Mouse (Mus musculus): ENCODE data around the gene Dnajc8. TPM values are rescaled to one million over a fixed set of nuclear protein-coding genes. Genes with fewer than 3 reads are reported as not detected.

The Dnajc8 gene
- total and polyA plus RNA-seq, 3 experiments, result 110 to 246 TPM; not detected in 1

DNA sequence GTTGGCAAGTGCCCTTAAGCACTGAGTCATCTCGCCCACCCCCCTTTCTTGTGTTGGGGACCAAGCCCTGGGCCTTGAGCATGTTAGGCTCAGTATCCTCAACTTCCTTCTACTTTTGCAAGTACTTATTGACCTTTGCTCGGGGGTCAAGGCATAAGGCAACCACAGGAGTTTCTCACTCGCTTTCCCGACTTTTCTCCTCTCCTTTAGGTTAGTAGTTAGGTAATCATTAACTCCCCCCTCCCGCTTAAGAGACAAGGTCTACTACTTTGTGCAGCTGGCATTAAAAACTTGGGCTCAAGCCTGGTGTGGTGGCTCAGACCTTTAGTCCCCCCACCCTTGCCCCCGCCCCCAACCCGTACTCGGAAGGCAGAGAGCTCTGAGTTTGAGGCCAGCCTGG, 17.3 kb upstream of the Dnajc8 start:
- Histone ChIP-seq H3K27me3 (ENCODE audit: control insufficient read depth in 1 of 2, insufficient read depth in 2 of 2, low read length in 2 of 2) (no peaks in the 10 kb centered on the region), H3K27ac (ENCODE audit: control insufficient read depth, low read depth, low read length) (no peak overlapping the region), H3K4me1 (ENCODE audit: control insufficient read depth in 1 of 2, insufficient read depth in 2 of 2, low read length in 2 of 2) (peaks cover 4 to 7% of the 10 kb centered on the region in 2 experiments; a peak in 2 of 4 replicates), H3K36me3 (ENCODE audit: control insufficient read depth in 1 of 2, insufficient read depth in 2 of 2, low read length in 2 of 2) (peaks cover 0 to 8% of the 10 kb centered on the region in 2 experiments; a peak in 2 of 4 replicates), H3K79me2 (ENCODE audit: control insufficient read depth, insufficient read depth, low read length, poor library complexity) (peaks cover 6% of the 10 kb centered on the region; the same call in 1 of the 2 replicates), H3K4me3 (ENCODE audit: control insufficient read depth in 1 of 2, insufficient read depth in 1 of 2, low read depth in 2 of 2, low read length in 2 of 2) (no peak overlapping the region), H3K9ac (ENCODE audit: control insufficient read depth, low read depth, low read length, poor library complexity, severe bottlenecking) (no peak overlapping the region), H3K9me3 (replicated peaks; ENCODE audit: insufficient read depth, low read length) (no peaks in the 10 kb centered on the region)
- DNase-seq (ENCODE audit: low read depth, low spot score), result no peak
- TF ChIP-seq UBTF (IDR thresholded peaks at IDR 0.05; ENCODE audit: borderline replicate concordance, insufficient read depth, low read depth, low read length), result no peak
- TF ChIP-seq KAT2A (conservative IDR thresholded peaks at IDR 0.05; ENCODE audit: low read depth, low read length), result no peak
- no peak for TF ChIP-seq GATA1 (IDR thresholded peaks at IDR 0.05; ENCODE audit: low read depth, low read length)
- TF ChIP-seq CTCF (IDR thresholded peaks at IDR 0.05 in 2 of 3, conservative IDR thresholded peaks at IDR 0.05 in 1 of 3; ENCODE audit: control insufficient read depth in 1 of 3, insufficient read depth in 1 of 3, low read depth in 2 of 3, low read length in 3 of 3, poor library complexity in 1 of 3, severe bottlenecking in 1 of 3), result no peak
- no peak for TF ChIP-seq NELFE (IDR thresholded peaks at IDR 0.05; ENCODE audit: low read depth, low read length)
- no peak for TF ChIP-seq SIN3A (IDR thresholded peaks at IDR 0.05; ENCODE audit: low read length)
- TF ChIP-seq MEF2A (IDR thresholded peaks at IDR 0.05; ENCODE audit: extremely low read depth, insufficient replicate concordance, low read depth, low read length, poor library complexity, severe bottlenecking), result no peak
- no peak for TF ChIP-seq ZKSCAN1 (IDR thresholded peaks at IDR 0.05; ENCODE audit: low read depth, low read length)

DNA sequence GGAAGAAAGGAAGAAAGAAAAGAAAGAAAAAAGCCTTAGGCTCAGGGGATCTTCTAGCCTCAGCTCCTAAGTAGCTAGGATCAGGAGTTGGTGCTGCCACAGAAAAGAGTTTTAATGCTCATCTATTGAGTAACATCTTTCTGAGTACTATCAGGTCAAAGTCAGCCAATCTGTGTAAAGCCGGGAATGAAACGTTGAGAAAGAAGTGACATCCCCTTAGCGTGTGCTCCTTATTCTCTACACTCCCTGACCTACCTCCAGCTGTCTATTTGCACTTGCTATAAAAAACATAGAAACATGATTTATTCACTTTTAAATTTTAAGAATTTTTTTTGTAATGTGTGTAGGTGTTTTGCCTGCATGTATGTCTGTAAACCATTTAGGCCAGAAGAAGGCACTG, 16.2 kb upstream of the Dnajc8 start:
- Histone ChIP-seq H3K4me3 (ENCODE audit: control insufficient read depth in 1 of 2, insufficient read depth in 1 of 2, low read depth in 2 of 2, low read length in 2 of 2) (no peak overlapping the region), H3K79me2 (ENCODE audit: control insufficient read depth, insufficient read depth, low read length, poor library complexity) (peaks cover 6% of the 10 kb centered on the region; the same call in 1 of the 2 replicates), H3K27me3 (ENCODE audit: control insufficient read depth in 1 of 2, insufficient read depth in 2 of 2, low read length in 2 of 2) (no peaks in the 10 kb centered on the region)

DNA sequence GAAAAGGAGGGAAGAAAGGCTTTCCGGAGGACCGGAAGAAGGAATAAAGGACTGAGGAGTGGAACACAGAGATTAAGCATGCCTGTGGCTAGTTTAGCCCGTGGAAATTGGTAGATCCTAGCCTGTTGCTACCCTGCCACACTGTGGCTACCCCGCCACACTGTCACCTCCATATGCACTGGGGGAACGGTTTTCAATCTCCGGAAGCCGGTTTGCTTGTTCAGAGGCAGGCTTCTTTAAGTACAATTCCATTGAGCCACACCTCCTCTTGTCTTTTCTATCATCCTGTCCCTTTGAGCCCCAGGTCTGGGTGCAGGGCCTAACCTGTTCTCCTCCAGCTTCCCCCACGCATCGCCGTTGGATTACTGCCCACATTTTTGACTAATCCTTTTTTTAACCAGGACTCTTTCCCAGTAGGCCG, 11.0 kb upstream of the Dnajc8 start:
- H3K4me3 ChIP-seq (ENCODE audit: control insufficient read depth in 1 of 2, insufficient read depth in 1 of 2, low read depth in 2 of 2, low read length in 2 of 2), result no peak overlapping the region
- peaks cover 0 to 15% of the 10 kb centered on the region in 2 experiments; a peak in 2 of 4 replicates for H3K36me3 ChIP-seq (ENCODE audit: control insufficient read depth in 1 of 2, insufficient read depth in 2 of 2, low read length in 2 of 2)
- no peaks in the 10 kb centered on the region for H3K9me3 ChIP-seq (replicated peaks; ENCODE audit: insufficient read depth, low read length)
- no peak overlapping the region for H3K27ac ChIP-seq (ENCODE audit: control insufficient read depth, low read depth, low read length)
- H3K27me3 ChIP-seq (ENCODE audit: control insufficient read depth in 1 of 2, insufficient read depth in 2 of 2, low read length in 2 of 2), result no peaks in the 10 kb centered on the region
- no peaks in the 10 kb centered on the region for H3K79me2 ChIP-seq (ENCODE audit: control insufficient read depth, insufficient read depth, low read length, poor library complexity)
- peaks cover 15 to 26% of the 10 kb centered on the region in 2 experiments for H3K4me1 ChIP-seq (ENCODE audit: control insufficient read depth in 1 of 2, insufficient read depth in 2 of 2, low read length in 2 of 2)
- no peak overlapping the region for H3K9ac ChIP-seq (ENCODE audit: control insufficient read depth, low read depth, low read length, poor library complexity, severe bottlenecking)
- DNase-seq (ENCODE audit: low read depth, low spot score), result no peak
- no peak for TF ChIP-seq MAZ (IDR thresholded peaks at IDR 0.05; ENCODE audit: low read depth, low read length)
- no peak for TF ChIP-seq ZKSCAN1 (IDR thresholded peaks at IDR 0.05; ENCODE audit: low read depth, low read length)
- no peak for TF ChIP-seq MXI1 (IDR thresholded peaks at IDR 0.05; ENCODE audit: low read depth, low read length)
- TF ChIP-seq MYB (IDR thresholded peaks at IDR 0.05; ENCODE audit: low read depth, low read length), result no peak
- no peak for TF ChIP-seq POLR2AphosphoS5 (IDR thresholded peaks at IDR 0.05; ENCODE audit: borderline replicate concordance, low read depth, low read length)
- no peak for TF ChIP-seq BHLHE40 (IDR thresholded peaks at IDR 0.05; ENCODE audit: borderline replicate concordance, low read depth, low read length)
- TF ChIP-seq USF2 (IDR thresholded peaks at IDR 0.05; ENCODE audit: borderline replicate concordance in 1 of 2, insufficient read depth in 1 of 2, low read depth in 1 of 2, low read length in 2 of 2), result no peak
- no peak for TF ChIP-seq ELF1 (IDR thresholded peaks at IDR 0.05; ENCODE audit: low read depth, low read length)
- TF ChIP-seq RCOR1 (IDR thresholded peaks at IDR 0.05; ENCODE audit: low read depth, low read length), result no peak
- no peak for TF ChIP-seq NELFE (IDR thresholded peaks at IDR 0.05; ENCODE audit: low read depth, low read length)
- no peak for TF ChIP-seq UBTF (IDR thresholded peaks at IDR 0.05; ENCODE audit: borderline replicate concordance, insufficient read depth, low read depth, low read length)
- TF ChIP-seq POLR2AphosphoS2 (IDR thresholded peaks at IDR 0.05; ENCODE audit: low read length), result no peak
- no peak for TF ChIP-seq EP300 (IDR thresholded peaks at IDR 0.05; ENCODE audit: low read depth in 1 of 2, low read length in 2 of 2)
- no peak for TF ChIP-seq SMC3 (IDR thresholded peaks at IDR 0.05; ENCODE audit: low read depth, low read length)

More for the DNA sequence above, 16.2 kb upstream of the Dnajc8 start:
- DNase-seq (ENCODE audit: low read depth, low spot score), result no peak
- H3K9me3 ChIP-seq (replicated peaks; ENCODE audit: insufficient read depth, low read length), result no peaks in the 10 kb centered on the region
- no peak for TF ChIP-seq ELF1 (IDR thresholded peaks at IDR 0.05; ENCODE audit: low read depth, low read length)
- no peak for TF ChIP-seq ZKSCAN1 (IDR thresholded peaks at IDR 0.05; ENCODE audit: low read depth, low read length)
- no peak for TF ChIP-seq E2F4 (IDR thresholded peaks at IDR 0.05; ENCODE audit: borderline replicate concordance, low read depth, low read length)
- TF ChIP-seq SMC3 (IDR thresholded peaks at IDR 0.05; ENCODE audit: low read depth, low read length), result no peak
- no peak for TF ChIP-seq CHD2 (IDR thresholded peaks at IDR 0.05; ENCODE audit: low read length)
- TF ChIP-seq CTCF (IDR thresholded peaks at IDR 0.05 in 2 of 3, conservative IDR thresholded peaks at IDR 0.05 in 1 of 3; ENCODE audit: control insufficient read depth in 1 of 3, insufficient read depth in 1 of 3, low read depth in 2 of 3, low read length in 3 of 3, poor library complexity in 1 of 3, severe bottlenecking in 1 of 3), result no peak
- TF ChIP-seq CHD1 (IDR thresholded peaks at IDR 0.05; ENCODE audit: low read depth, low read length), result no peak
- TF ChIP-seq RAD21 (IDR thresholded peaks at IDR 0.05; ENCODE audit: low read depth, low read length), result no peak
- TF ChIP-seq MYC (IDR thresholded peaks at IDR 0.05; ENCODE audit: low read depth, low read length), result no peak
- no peak for TF ChIP-seq GATA1 (IDR thresholded peaks at IDR 0.05; ENCODE audit: low read depth, low read length)
- TF ChIP-seq ZC3H11A (IDR thresholded peaks at IDR 0.05; ENCODE audit: low read depth, low read length), result no peak
- TF ChIP-seq NRF1 (IDR thresholded peaks at IDR 0.05; ENCODE audit: insufficient read depth, low read depth, low read length, poor library complexity, severe bottlenecking), result no peak
- no peak for TF ChIP-seq MAX (IDR thresholded peaks at IDR 0.05; ENCODE audit: low read length)
- no peak for TF ChIP-seq POLR2AphosphoS5 (IDR thresholded peaks at IDR 0.05; ENCODE audit: borderline replicate concordance, low read depth, low read length)
- H3K4me1 ChIP-seq (ENCODE audit: control insufficient read depth in 1 of 2, insufficient read depth in 2 of 2, low read length in 2 of 2), result peaks cover 4 to 7% of the 10 kb centered on the region in 2 experiments; a peak in 2 of 4 replicates
- no peak overlapping the region for H3K9ac ChIP-seq (ENCODE audit: control insufficient read depth, low read depth, low read length, poor library complexity, severe bottlenecking)
- peaks cover 0 to 6% of the 10 kb centered on the region in 2 experiments; a peak in 2 of 4 replicates for H3K36me3 ChIP-seq (ENCODE audit: control insufficient read depth in 1 of 2, insufficient read depth in 2 of 2, low read length in 2 of 2)
- H3K27ac ChIP-seq (ENCODE audit: control insufficient read depth, low read depth, low read length), result no peak overlapping the region
